Mouse (Mus musculus) T-helper 2 cell (primary cell): ENCODE measurements at regions not wholly inside any gene's neighbourhood (a gene's known extent, or its start where the extent isn't known, plus 50 kb on each side); places are given as distances from the start of the nearest gene placed in this dataset.
"Not testable (repeated sequence)": the region's sequence is repeated elsewhere in the genome, so short reads cannot be mapped to it uniquely, and the experiment has no call there.

ENCODE experiments used
- in situ Hi-C: fragments of 300-600 bp; cut with MboI, MseI; formaldehyde crosslinking; loops from one replicate; pipeline ENCODE4 v1.15.1; 2025; ENCODE audit warnings: high pct_unique_total_duplicates

DNA sequence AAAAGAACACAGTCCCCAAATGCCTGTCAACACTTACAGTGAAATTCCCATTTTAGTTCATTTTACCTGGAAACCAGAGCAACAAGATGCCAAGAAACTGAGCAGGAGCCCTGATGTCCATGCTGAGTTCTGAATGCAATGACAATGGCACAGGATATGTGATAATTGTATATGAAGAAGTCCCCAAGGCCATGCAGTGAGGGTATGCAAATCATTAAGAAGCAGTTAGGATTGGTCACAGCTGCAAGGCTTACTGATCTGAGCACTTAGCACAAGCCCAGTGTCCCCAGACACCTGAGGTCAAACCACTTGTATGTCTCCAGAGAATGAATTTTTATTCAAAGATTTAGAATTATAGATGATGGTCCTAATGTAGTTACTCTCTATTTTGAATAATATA lies 419.0 kb upstream of the Tacstd2 start:
- in situ Hi-C loops, result not testable (repeated sequence)

DNA sequence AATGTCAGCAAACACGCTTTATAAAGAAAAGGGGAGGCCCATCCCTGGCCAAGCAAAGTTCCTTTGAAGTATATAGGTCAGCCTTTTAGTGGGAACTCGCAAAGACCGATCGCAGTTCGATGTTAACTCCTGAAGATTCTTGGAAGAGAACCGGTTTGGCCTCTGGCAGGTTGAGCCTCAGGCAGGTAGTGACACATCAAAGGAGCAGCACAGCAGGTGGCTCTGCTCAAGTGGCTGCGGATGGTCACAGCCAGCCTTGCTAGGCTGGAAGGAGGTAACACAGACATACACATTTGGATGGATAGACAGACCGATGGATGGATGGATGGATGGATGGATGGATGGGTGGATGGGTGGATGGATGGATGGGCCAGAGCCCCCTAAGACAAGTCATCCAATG lies 395.9 kb upstream of the Tacstd2 start:
- in situ Hi-C loops, result not testable (repeated sequence)

DNA sequence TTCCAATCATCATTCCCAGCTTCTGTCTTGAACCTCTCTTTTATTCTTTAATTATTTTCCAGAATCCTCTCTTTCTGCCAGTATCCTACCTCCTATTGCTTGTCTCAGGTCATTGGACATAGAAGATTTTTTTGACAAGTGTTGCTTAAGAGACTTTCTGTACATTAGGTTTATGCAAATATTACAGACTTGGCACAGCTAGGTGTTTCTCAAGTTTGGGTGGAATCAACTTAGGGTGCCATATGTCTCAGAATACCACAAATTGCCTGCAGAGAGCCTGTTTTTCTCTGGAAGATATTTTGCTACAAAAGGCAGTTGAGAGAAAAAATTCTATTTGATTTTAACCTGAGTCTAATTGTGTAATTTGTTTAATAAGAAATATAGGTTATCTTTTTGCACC lies 386.9 kb upstream of the Tacstd2 start:
- in situ Hi-C loops, result no loop called here

DNA sequence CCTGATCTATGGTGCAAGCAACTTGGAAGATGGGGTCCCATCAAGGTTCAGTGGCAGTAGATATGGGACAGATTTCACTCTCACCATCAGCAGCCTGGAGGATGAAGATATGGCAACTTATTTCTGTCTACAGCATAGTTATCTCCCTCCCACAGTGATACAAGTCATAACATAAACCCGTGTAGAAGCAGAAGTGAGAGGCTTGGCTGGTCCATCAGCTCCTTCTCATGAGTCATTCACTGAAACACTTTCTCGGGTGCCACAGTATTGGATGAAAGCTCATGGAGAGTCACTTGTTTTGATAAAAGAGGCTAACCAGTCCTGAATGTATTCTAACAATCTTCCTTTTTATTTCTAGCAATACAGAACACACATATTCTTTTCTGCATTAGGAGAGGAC lies 378.3 kb upstream of the Tacstd2 start:
- in situ Hi-C loops, result no loop called here

DNA sequence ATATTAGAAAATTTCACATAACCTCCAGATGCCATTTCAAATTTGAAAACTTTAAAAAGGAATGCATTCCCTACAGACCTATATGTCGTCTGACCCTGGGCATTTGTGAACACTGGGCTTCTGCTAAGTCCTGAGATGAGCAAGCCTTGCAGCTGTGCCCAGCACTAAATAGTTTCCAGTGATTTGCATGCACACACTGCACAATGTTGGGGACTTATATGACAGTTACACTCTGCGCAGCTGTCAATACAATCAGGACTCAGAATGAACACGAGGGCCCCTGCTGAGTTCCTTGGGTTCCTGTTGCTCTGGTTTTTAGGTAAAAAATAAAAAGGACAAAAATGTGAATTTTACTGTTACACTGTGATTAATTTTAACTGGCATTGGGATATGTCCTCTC lies 377.7 kb upstream of the Tacstd2 start:
- in situ Hi-C loops, result no loop called here

DNA sequence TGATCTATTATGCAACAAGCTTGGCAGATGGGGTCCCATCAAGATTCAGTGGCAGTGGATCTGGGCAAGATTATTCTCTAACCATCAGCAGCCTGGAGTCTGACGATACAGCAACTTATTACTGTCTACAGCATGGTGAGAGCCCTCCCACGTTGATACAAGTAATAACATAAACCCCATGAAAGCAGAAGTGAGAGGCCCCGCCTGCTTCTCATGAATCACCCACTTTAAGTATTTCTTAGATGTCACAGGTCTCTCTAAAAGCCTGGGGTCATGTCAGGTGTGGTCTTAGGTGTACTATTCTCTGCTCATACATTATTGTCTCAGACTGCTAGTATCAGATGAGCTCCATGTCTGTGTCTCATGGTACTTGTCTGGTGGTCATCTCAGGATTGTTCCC lies 360.9 kb upstream of the Tacstd2 start:
- in situ Hi-C loops, result no loop called here

DNA sequence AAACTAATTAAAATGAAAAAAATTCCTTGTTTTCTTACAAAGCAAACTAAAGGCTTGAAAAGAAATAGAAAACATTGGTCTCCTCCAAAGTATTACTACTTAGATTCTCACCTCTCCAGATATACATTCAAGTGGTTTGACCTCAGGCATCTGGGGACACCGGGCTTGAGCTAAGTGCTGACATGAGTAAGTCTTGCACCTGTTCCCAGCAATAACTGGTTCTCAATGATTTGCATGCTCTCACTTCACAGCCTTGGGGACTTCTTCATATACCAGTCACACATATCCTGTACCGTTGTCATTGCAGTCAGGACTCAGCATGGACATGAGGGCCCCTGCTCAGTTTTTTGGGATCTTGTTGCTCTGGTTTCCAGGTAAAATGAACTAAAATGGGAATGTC lies 360.3 kb upstream of the Tacstd2 start:
- in situ Hi-C loops, result no loop called here

DNA sequence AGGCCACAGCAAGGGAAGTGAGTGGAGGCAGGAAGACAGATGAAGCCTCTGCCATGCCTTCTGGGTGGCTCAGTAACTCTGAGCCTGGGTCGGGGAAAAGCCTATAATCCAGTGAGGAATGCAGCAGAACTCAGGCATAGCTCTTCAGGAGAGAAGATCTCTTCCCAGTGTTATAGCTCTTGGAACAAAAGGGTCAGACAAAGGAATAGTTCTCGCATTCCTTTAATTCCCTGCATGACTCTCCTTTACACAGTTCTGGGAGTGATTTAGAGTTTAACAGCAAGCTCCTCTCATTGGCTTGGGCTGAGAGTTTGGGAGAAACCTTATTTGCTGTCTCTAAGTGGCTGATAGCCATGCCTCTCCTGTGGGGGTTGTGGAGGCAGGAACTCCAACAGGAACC lies 352.0 kb upstream of the Tacstd2 start:
- in situ Hi-C loops, result no loop called here

DNA sequence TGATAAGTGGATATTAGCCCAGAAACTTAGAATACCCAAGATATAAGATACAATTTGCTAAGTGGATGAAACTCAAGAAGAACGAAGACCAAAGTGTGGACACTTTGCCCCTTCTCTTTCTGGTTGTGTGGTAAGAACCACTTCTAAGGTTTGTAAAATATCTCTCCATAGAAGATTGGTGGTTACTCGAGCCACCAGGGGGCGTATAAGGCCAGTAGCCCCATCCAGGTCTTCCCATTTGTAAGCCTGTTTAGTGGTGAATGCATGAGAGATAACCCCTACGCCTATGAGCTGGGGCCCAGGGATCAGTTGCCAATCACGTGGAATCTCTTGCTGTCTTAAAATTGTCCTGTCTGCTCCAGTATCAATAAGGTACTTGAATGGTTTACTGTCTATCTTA lies 349.3 kb upstream of the Tacstd2 start:
- in situ Hi-C loops, result no loop called here

DNA sequence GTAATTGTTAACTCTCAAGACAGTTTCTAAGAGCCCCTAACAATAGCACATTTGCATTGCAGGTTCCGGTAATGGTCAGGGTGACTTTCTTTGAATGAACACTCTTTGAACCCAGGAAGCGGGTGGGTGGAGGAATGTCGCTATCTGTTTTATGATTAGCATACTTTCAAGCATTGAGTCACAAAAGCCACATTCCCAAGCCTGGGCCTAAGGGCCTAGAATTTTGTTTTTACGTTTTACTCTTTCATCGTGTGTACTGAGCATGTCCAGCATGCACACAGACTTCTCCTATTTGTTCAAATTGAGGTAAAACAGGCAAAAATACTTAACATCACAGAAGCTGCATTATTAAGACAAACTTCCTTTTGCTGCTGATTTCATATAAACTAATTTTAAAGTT lies 345.9 kb upstream of the Tacstd2 start:
- in situ Hi-C loops, result not testable (repeated sequence)

DNA sequence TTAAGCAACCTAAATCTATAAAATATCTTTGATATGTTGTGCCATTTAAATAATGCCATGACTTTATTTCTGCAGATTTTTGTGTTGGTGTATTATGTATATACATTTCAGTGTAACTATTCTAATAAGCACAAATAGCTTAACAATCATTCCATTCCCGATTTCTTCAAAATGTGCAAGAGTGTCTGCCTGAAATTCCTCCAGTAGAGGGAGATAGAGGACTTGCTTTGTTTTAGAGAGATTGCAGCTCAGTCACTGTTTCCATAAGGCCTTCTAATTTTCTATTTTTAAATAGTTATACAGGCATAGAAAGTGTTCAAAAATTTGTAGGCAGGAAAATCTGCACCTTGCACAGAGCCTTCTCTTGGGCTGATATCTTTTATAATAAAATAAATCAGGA lies 322.3 kb upstream of the Tacstd2 start:
- in situ Hi-C loops, result not testable (repeated sequence)

DNA sequence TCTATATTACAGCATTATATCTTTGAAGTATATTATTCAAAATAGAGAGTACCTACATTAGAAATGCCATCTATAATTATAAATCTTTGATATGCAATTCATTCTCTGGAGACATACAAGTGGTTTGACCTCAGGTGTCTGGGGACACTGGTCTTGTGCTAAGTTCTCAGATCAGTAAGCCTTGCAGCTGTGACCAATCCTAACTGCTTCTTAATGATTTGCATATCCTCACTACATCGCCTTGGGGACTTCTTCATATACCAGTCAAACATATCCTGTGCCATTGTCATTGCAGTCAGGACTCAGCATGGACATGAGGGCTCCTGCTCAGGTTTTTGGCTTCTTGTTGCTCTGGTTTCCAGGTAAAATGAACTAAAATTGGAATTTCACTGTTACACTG lies 303.9 kb upstream of the Tacstd2 start:
- in situ Hi-C loops, result not testable (repeated sequence)

DNA sequence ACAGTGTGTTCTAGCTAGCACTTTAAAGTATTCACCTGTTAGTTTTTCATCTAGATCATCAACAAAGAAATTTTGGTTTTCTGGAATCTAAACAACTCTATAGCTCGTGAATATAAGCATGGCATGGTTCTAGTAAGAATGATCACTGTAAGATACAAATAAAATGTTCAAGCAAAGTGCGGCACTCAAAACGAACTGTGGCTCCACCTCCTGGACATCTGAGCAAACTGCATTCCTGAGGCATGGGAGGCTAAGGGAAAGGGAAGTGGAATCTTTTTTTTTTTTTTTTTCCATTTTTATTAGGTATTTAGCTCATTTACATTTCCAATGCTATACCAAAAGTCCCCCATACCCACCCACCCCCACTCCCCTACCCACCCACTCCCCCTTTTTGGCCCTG lies 276.9 kb upstream of the Tacstd2 start:
- in situ Hi-C loops, result not testable (repeated sequence)

DNA sequence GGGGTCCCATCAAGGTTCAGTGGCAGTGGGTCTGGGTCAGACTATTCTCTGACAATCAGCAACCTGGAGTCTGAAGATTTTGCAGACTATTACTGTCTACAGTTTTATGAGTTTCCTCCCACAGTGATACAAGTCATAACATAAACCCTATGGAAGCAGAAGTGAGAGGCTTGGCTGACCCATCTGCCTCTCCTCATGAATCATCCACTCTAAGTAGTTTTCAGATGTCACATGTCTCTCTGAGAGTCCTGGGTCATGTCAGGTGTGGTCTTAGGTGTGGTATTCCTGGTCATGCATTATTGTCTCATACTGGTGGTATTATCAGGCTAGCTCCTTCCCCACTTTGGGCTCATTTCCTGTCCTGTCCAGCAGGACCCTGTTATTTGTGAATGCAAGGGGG lies 255.8 kb upstream of the Tacstd2 start:
- in situ Hi-C loops, result no loop called here

DNA sequence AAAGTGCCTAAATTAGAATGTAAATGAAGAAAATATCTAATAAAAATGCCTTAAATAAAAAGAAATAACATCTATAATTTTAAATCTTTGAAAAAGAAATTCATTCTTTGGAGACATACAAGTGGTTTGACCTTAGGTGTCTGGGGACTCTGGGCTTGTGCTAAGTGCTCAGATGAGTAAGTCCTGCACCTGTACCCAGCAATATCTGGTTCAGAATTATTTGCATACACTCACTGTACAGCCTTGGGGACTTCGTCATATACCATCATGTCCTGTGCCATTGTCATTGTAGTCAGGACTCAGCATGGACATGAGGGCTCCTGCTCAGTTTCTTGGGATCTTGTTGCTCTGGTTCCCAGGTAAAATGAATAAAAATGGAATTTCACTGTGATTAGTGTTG lies 255.1 kb upstream of the Tacstd2 start:
- in situ Hi-C loops, result no loop called here

DNA sequence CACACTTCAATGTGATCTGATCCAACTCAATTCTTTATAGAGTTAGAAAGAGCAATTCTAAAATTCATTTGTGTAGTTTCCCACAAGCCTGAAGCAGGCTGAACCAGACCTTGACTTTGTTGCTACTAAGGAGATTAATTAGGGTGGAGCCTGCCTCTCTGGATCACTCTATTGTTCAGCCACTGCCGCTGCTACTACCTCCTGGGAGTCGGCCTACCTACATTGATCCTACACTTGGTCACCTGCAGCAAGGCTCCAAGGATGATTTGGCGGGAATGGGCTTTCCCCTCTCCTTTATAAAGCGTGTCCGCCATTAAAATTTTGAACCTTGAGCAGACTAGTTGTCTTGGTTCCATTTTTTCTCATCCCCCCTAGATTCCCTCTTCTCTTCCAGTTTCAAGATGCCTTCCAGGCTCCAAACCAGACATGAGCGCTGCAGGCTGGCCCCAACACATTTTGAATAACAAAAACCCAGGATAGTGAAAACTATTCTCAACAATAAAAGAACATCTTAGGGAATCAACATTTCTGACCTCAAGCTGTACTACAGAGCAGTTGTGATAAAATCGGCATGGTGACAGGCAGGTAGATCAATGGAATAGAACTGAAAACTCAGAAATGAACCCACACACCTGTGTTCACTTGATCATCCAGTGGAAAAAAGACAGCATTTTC lies 251.6 kb upstream of the Tacstd2 start:
- in situ Hi-C loops, result no loop called here

DNA sequence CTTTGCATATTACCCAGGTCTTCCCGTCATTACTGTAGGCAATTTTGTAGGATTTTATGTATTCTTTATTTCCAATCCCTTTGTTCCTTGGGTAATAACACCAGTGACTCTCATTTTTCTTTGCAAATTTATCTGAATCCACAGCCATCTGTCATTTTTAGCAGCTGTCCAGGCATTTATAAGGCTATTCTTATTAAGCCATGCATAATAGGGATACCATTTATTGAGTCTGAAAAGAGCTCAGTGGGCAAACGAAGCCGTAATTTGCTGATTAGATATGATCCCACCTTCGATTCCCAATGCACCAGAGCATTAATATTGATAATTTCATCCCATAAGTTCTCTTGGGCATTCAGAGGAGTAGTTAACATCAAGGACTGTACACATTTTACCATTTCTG lies 243.3 kb upstream of the Tacstd2 start:
- in situ Hi-C loops, result no loop called here

DNA sequence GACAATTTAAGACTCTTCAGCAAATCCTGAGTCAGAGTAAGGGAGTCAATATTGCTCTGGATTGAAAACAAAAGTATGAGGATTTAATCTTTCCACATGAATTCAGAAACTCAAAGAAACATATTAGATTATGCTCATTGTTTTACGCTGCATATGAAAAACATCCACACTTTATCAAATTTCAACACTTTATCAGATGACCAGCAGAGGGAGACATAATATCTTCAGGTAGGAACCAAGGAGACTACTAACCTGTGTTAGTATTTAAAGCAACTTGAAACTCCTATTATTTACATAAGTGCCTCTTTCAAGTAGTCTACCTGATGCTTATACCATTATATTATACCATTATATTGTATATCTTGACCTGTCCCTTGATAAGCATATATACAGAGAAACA lies 218.5 kb upstream of the Tacstd2 start:
- in situ Hi-C loops, result not testable (repeated sequence)

DNA sequence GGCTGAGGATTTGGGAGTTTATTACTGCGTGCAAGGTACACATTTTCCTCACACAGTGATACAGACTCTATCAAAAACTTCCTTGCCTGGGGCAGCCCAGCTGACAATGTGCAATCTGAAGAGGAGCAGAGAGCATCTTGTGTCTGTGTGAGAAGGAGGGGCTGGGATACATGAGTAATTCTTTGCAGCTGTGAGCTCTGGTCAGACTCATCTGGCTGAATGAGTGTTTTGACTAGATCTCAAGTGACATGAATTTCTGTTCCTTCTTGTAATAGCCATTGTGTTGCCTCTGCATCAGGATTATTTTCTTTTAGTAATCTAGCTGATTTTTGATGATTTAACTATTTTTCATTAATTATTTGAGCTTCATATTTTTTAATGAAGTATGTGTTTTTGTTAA lies 190.0 kb upstream of the Tacstd2 start:
- in situ Hi-C loops, result no loop called here

DNA sequence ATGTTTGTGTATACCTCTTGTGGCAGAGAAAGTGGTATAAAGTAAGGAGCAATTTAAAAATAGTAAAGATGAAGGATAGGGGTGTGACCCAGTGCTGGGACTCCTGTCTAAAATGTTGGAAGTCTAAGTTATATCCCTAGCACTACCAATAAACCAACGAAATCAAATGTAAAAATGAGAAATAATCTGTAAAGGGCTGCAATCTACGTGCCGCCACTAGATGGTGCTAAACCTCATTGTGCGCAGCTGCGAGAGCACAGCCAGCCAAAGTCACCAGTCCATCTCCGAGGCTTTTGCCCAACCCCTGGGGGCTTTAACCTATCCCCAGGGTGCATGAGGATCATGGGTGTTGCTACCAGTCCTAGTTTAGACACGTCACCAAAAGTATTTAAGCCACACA lies 163.4 kb upstream of the Tacstd2 start:
- in situ Hi-C loops, result loop anchor here (5.0 kb wide), 1 partner anchor 42 kb away; no protein-coding TSS in a partner anchor

DNA sequence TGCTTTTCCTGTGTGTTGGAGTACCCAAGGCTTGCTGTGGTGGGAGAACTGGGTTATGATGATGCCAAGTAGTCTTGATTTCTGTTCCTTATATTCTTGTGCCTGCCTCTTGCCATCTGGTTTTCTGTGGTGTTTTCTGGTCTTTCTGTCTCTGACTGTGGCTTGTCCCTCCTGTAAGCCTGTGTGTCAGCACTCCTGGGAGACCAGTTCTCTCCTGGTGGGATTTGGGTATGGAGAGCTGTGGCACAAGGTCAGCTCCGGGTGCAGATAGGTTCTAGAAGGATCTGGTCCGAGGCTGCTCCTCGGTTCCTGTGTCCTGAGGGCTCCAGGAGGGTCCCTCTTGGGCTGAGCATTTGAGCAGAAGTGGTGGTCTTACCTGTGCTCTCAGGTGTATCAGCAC lies 155.4 kb upstream of the Tacstd2 start:
- in situ Hi-C loops, result not testable (repeated sequence)

DNA sequence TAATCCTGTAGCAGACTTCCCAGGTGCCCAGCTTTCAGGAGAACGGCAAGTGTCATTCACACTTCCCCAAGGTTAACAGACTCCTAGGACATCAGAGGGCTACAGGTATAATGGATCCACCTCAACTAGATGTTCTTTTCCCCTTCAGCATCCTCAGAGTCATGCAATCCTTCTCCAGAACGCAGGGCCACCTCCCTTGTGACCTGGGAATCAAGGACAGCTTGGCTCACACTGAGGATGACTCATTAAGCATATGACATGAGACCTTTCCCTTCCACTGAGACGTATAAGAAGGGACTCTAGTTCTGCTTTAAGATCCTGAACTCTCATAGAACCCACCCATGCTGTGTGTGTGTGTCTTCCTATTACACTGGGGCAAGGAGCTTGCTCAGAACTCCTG lies 147.5 kb upstream of the Tacstd2 start:
- in situ Hi-C loops, result not testable (repeated sequence)

DNA sequence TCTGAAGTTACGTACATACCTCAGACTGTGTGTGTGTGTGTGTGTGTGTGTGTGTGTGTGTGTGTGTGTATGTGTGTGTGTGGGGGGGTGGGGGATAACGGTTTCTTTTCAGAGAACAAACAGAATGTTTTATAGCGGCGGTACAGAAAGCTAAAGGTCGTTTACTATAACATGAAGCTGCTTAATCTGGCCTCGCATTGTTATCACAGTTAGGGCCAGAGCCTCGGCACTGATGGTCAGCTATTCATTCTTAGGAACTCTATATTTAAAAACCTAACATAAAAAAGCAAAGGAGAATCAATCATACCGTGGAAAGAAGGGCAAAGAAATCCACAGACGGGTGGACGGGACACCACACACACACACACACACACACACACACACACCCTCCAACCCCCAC lies 146.0 kb upstream of the Tacstd2 start:
- in situ Hi-C loops, result not testable (repeated sequence)

DNA sequence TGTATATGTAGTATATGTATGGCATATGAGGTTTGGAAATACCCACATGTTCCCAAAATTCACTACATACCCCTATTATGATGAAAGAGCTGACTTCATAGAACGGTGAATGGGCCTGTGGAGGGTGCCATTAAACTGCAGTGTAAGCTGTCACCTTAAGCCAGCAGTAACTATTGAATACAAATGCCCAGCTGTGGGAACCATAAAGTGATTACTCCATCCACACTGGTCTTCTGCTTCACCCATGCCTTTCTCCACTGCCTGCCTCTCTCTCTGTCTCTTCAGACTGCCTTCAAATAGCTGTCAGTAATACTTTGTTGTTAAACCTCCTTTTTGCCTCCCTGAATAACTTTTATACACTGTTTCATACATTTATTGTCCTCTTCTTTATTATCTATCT lies 143.5 kb upstream of the Tacstd2 start:
- in situ Hi-C loops, result not testable (repeated sequence)
